Mouse (Mus musculus): ENCODE measurements around the gene Maml2.

Gene Maml2

DNA sequence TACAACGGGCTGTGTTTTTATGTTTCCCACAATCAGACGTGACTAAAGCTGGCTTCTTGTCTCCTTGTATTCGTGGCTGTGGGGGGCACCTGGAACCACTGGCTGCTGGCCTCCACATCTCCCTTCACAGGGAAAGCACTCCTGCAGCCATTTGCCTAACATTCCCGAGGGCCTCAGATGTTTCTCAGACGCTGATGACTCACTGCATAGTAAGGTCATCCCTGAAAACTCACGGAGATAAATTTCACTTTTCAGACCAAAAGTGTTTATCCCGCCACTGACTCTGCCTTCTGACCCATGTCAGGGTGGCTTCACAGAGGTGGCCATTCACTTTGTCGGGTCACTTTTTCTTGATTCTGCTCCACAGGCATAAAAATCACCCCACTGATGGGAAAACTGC is 246.4 kb downstream of the Maml2 start:
- in situ Hi-C loops (cut with MboI; ENCODE audit: low pct_unique_long_range_greater_than_20kb in 1 of 2, low sequenced_read_pairs in 2 of 2, unreplicated experiment in 1 of 2), result no loop called here

DNA sequence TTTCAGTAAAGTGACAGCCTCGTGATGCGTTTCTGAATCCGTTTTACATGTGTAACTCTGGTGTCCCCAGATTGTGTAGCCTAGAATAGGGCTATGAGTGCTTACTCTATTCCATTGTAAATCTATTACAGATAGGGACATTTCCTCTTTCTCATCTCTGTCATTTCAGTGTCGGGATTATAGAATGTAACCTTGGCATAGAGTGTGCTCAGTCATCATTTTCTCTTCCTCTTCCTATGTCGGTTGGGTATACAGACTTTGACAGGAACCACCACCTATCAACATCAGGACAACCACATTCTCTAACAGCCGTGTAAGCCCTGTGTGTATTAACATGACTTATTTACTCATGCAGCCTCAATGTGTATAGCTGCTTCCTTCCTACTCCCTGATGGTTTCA is 248.0 kb downstream of the Maml2 start:
- in situ Hi-C loops (cut with MboI; ENCODE audit: low pct_unique_long_range_greater_than_20kb in 1 of 2, low sequenced_read_pairs in 2 of 2, unreplicated experiment in 1 of 2), result no loop called here

DNA sequence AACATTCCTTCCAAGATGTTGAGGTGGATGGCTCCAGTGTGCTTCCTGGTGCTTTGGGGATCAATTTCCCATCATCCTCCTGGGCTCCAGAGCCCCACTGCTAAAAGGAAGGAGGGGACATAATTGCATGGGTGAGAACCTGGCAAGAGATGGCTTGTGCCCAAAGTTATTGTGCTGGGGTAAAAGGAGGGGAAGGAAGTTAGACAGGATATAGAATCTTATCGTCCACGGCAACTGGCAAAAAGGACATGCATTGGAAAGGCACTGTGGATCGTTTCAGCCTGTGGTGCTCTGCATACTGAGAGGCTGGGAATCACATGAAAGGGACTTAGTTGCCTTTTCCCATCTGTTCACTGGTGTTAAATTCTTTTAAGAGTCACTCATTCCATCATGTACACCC is 252.2 kb downstream of the Maml2 start:
- in situ Hi-C loops (cut with MboI; ENCODE audit: low pct_unique_long_range_greater_than_20kb in 1 of 2, low sequenced_read_pairs in 2 of 2, unreplicated experiment in 1 of 2), result no loop called here

DNA sequence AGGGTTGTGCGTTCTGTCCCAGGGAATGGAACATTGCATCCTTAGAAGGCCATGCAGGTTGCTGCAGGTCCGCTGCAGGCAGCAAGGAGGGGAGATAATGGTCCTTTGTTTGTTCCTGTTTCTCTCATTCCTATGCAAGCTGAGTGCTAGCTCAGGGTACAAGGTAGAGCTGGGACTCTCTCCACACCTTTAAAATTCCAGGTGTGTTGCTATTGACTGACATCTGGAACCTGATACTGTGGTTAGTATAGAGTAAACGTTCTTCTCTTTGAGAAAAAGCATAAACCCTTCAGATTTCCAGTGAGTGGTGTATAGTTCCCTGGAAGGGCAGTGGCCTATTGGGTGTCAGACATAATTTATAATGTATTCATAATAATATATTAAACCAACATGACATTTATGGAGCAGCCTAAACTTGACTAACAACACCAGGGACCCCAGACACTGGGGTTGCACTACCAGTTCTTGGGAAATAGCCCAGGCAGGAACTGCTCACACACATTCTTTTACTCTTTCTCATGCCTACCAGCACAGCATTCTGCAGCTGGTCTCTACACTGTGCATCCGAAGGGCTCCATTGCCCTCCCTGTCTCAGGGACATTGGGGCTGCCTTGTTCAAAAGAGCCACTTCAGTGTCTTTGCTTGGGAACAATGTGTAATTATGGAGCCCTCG is 254.8 kb downstream of the Maml2 start:
- in situ Hi-C loops (cut with MboI; ENCODE audit: low pct_unique_long_range_greater_than_20kb in 1 of 2, low sequenced_read_pairs in 2 of 2, unreplicated experiment in 1 of 2), result no loop called here

DNA sequence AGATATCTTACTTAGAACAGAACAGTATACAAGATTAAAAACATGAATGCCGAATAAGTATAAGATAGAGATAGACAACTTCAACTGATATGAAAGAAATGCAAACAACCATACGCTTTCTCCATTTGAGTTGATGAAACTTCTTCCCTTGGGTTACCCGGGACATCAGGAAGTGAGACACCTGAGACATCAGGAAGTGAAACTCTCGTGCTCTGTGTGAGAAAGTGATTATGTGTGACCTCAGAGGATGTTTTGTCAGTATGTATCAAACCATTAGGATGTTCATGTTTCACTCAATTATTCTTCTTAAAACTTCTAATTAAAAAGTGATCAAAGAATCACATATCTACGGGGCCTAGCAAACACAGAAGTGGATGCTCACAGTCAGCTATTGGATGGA is 257.0 kb downstream of the Maml2 start:
- in situ Hi-C loops (cut with MboI; ENCODE audit: low pct_unique_long_range_greater_than_20kb in 1 of 2, low sequenced_read_pairs in 2 of 2, unreplicated experiment in 1 of 2), result no loop called here

DNA sequence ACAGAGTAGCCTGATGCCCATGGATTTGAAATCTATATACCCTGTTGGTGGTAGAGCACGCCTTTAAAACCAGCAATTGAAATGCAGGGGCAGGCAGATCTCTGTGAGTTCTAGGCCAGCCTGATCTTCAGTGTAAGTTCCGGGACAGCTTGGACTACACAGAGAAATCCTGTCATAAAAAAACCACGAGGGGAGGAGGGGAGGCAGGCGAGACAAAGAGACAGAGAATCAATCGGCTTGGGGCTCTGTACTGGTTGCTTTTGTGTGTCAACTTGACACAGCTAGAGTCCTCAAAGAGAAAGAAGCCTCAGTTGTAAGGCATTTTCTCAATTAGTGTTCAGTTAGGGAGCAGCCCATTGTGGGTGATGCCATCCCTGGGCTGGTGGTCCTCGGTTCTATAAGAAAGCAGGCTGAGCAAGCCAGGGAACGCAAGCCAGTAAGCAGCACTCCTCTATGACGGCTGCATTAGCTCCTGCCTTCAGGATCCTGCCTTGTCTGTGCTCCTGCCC is 258.3 kb downstream of the Maml2 start:
- in situ Hi-C loops (cut with MboI; ENCODE audit: low pct_unique_long_range_greater_than_20kb in 1 of 2, low sequenced_read_pairs in 2 of 2, unreplicated experiment in 1 of 2), result no loop called here

DNA sequence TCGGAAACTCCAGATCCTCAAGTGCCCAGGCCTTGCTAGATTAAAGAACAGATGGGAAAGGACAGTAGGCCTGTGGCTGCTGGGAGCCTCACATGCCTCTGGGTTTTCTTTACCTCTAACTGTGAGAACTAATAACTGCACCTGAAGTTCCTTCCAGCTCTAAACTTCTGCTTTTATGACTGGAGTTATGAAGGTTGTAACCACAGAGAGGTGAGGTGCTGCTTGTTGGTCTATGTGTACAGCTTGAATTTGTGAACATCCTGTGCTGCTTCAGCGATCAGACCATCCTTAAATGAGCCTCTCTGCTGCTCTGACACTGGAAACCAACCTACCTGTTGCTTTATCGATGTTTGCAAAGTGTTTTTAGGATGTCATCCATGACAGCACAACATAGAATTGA is 258.9 kb downstream of the Maml2 start:
- in situ Hi-C loops (cut with MboI; ENCODE audit: low pct_unique_long_range_greater_than_20kb in 1 of 2, low sequenced_read_pairs in 2 of 2, unreplicated experiment in 1 of 2), result no loop called here

DNA sequence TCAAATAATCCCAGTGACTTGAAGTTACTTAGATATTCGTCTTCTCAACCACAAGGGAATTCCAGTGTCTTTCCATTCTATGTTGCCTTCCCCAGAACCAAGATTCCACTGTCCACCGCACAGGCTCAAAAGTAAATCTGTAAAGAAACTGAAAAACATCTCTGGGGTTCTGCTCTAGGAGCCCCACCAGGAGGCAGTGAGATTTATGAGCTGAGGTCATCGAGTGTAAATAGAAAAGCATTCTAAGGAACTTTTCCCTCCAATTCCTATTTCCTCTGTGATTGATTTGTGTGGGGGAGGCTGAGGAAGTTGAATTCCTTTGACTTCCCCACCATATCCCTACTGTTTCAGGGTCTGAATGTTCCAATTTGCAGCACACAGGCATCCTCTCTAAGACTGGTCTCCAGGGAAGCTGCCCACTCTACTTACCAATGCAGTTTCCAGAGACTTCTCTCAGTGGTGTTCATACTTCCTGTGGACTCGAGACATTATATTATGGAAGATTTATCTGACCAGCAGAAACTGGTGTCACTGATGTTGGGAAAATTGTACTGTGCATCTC is 261.1 kb downstream of the Maml2 start:
- in situ Hi-C loops (cut with MboI; ENCODE audit: low pct_unique_long_range_greater_than_20kb in 1 of 2, low sequenced_read_pairs in 2 of 2, unreplicated experiment in 1 of 2), result no loop called here

DNA sequence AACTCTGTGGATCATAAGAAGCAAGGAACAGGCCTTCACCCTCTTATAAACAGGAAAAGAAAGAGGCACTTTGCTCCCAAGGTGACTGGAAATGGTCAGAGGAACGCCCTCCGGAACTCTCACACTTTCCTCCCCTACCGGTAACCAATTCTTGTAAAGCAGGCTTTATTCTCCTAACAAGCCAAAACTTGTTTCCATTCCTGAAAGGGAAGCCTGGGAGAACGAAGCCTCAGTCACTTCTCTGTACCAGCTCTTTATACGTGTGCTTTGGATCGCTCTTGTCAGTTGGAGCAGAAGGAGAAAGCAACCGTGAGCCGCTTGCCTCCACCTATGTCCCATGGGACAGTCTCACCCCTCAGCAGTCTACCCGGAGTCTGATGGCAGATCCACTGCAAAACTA is 262.9 kb downstream of the Maml2 start:
- in situ Hi-C loops (cut with MboI; ENCODE audit: low pct_unique_long_range_greater_than_20kb in 1 of 2, low sequenced_read_pairs in 2 of 2, unreplicated experiment in 1 of 2), result no loop called here

DNA sequence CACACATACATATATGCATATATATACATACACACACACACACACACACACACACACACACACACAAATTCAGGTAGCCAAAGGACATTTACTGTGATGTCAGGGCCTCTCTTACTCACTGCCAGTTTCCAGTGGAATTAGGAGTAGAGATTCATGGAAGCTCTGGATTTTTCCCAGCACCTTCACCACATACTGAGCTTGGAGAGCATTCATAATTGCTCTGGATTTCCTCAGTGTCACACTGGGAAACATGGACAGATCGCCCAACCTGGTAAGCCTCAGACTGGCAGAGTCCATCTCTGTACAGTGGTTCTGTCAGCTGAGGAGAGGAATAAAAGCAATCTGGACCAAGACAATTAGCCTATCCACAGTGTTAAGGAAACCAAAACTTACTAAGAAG is 263.6 kb downstream of the Maml2 start:
- in situ Hi-C loops (cut with MboI; ENCODE audit: low pct_unique_long_range_greater_than_20kb in 1 of 2, low sequenced_read_pairs in 2 of 2, unreplicated experiment in 1 of 2), result no loop called here

DNA sequence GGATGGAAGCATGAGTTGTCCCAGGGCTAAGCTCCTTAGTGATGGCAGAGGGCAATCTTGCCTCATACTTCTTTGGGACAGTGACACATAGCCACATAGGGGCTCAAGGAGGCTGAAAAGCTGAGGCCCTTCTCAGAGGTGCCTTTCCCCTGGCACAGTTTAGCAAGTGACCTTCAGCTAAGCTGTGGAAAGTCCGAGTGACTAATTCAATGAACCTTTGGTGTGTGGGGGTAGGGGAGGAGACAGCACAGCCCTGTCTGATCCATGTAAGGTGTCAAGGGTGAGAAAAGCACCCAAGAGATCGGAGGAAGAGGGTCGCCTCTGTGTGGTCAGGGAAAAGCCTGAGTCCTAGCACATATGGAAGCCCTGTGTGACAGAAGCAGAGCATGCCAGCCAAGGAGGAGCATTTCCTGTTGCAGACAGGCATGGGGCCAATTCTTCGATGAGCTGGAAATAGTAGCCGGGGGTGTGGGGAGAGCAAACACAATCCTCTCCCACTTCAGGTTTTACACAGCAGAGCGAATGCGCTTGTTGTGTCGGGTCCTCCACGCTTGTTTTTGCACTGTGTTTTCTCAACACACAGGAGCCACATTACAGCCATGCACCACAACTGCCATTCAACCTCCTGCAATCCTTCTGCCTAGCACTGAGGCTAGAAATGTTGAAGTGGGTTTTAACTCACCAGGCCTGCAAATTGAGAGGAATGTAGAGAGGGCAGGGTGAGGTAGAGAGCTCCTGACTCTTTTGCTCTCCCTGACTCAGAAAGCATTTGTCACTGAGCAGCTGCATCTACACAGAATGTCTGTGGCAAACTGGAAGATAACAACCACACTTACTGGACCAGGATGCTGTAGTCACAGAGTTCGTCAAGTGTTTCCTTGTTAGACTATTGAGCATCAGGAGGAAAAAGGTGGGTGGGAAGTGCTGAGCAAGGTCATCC is 266.0 kb downstream of the Maml2 start:
- in situ Hi-C loops (cut with MboI; ENCODE audit: low pct_unique_long_range_greater_than_20kb in 1 of 2, low sequenced_read_pairs in 2 of 2, unreplicated experiment in 1 of 2), result no loop called here

DNA sequence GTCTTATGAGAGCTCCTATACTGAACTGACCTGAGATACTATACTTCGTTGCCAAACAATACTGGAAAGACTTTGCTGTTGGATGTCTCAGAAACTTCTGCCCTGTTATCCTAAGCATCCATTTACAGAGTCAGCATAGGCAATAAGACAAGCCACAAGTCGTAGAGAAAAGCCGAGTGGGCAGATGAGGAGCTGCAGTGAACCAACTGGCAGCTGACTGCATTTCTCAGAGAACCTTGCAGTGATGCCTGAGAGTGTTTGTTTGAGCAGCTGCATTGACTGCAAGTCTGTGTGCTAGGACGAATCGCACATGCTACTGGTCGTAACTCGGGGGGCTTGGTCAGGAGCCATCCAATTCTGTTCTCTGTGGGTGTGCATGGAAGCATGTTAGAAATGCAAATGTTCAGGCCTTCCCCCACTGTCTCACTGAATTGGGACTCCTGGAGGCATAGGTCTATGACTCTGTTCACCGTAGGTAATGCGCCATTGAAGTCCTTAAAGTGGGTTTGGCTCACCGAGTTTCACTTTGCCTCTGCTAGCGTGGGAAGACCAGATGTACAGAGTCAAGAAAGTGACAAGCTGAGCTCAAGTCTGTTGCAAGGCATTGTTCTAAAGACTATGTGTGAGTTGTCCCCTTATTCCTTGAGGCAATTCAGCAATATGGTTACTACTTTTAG is 267.7 kb downstream of the Maml2 start:
- in situ Hi-C loops (cut with MboI; ENCODE audit: low pct_unique_long_range_greater_than_20kb in 1 of 2, low sequenced_read_pairs in 2 of 2, unreplicated experiment in 1 of 2), result no loop called here

DNA sequence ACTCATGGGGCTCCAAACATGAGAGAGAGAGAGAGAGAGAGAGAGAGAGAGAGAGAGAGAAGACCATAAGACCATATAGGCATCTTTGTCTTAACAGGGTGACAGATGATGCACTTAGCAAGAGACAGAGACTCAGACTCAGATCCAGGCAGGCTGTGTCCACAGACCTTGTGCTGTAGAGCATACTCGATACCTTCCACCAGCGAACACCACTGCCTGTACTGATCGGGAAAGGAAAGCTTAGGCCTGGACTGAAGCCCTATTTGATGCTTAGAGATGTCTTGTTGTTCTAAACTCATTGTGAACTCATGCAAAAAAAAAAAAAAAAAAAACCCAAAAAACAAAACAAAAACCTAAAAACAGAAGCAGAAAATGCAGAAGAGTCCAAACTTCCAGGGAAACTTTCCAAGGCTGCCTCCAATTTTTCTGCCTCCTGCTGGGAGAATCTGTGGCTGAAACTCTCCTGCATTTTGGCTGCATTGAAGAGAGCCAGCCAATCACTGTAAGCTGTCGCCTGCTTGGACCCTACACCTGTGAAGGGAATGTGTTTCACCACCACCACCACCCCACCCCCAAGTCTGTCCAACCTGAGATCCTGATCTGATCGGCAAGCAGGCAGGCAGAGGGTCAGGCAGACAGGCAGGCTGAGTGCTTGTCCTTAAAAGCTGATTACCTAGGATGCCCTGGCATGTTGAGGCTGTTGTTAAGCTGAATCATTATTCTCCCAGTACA is 268.6 kb downstream of the Maml2 start:
- in situ Hi-C loops (cut with MboI; ENCODE audit: low pct_unique_long_range_greater_than_20kb in 1 of 2, low sequenced_read_pairs in 2 of 2, unreplicated experiment in 1 of 2), result no loop called here

DNA sequence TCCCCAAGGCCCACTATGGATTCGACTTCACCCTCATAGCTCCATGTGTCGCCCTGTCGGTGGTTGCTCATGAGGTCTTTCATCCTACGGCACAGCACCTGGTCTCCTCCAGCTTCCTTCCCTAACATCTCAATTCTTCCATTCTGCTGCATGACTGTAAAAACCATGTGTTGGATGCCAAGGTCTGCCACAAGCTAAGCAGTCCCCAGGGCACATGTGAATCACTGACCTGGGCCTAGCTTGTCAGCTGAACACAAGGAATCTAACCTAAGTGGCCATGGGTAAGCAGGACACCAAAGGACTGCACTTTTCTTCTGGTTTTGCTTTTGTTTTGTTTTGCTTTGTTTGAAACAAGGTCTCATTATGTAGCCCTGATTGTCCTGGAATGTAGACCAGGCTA is 271.3 kb downstream of the Maml2 start:
- in situ Hi-C loops (cut with MboI; ENCODE audit: low pct_unique_long_range_greater_than_20kb in 1 of 2, low sequenced_read_pairs in 2 of 2, unreplicated experiment in 1 of 2), result no loop called here

DNA sequence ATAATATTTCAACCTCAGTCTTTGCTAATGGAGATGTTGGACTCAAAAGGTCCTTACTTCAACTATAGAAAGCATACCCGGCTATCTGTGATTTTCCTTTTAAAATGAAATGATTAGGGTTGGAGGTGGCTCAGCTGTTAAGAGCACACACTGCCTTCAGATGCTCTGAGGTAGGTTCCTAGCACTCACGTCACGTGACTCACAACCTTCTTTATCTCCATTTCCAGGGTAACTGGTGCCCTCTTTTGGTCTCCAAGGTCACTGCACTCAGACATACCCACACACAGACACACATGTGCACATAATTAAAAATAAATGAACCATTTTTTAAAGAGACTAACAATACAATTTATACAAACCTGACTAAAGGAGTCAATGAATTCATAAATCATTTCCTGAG is 275.1 kb downstream of the Maml2 start:
- in situ Hi-C loops (cut with MboI; ENCODE audit: low pct_unique_long_range_greater_than_20kb in 1 of 2, low sequenced_read_pairs in 2 of 2, unreplicated experiment in 1 of 2), result no loop called here

DNA sequence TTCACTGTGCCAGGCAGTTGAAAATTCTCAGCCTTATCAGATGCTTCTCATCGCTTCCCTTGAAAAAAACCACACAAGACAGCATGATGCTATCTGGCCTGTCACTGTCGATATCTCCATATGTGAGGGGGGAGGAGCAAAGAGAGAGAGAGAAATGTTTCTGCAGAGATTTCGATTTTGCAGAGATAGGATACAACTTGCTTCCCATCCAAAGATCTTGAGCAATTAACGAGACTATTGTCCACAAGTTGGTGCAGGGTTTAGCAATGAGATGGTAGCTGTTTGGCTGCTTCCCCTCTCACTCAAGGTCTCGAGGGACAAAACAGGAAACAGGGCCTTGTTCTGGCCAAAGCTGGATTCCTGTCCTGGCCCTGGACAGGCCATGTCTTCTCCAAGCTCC is 276.3 kb downstream of the Maml2 start:
- in situ Hi-C loops (cut with MboI; ENCODE audit: low pct_unique_long_range_greater_than_20kb in 1 of 2, low sequenced_read_pairs in 2 of 2, unreplicated experiment in 1 of 2), result no loop called here

DNA sequence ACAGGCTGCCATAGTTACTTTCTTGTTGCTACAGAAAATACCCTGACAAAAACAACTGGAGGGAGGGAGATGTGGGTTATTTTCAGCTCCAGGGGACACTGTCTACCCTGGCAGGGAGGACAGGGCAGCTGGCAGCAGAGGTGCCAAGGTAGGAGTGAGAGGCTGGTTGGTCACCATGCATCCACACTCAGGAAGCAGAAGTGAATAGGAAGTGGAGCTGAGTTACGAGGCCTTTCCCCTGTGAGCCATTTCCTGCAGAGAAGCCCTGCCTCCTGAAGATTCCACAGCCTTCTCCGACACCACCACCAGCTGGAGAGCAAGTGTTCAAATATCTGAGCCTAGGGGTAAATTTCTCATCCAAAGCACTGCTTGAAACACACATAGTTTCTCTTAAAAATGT is 277.2 kb downstream of the Maml2 start:
- in situ Hi-C loops (cut with MboI; ENCODE audit: low pct_unique_long_range_greater_than_20kb in 1 of 2, low sequenced_read_pairs in 2 of 2, unreplicated experiment in 1 of 2), result no loop called here

DNA sequence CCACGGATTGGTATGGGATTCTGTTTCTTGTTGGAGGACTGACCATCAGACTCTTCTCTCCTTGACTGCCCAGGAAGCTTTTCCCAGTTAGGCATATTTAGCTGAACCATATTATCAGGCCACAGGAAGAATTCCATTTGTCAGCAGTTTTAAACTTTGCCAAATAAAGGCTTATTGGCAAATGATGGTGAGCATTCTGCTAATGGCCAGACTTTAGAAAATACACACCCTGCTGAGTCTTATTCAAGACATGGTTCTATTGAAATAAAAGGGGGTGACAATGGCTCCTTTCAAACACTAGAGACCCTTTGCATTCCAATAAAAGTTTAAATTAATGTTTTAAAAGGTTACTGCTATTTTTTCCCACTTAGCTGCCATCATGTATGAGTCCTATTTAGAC is 279.4 kb downstream of the Maml2 start:
- in situ Hi-C loops (cut with MboI; ENCODE audit: low pct_unique_long_range_greater_than_20kb in 1 of 2, low sequenced_read_pairs in 2 of 2, unreplicated experiment in 1 of 2), result no loop called here
